Mouse (Mus musculus) kidney, adult 2 months (tissue): ENCODE data around the gene Grk6.

Experiments
- CTCF ChIP-seq: fragments of 200-500 bp; conservative IDR thresholded peaks from 2 replicates; pipeline ENCODE4 v1.5.1; 2011; ENCODE audit warnings: low read depth, mild to moderate bottlenecking, control low read depth, low read length, moderate library complexity, mixed read lengths; ENCODE audit not compliant: insufficient read depth, insufficient read length
- POLR2A ChIP-seq: fragments of 200-500 bp; IDR thresholded peaks from one replicate; pipeline ENCODE4 v1.6.1; 2011; ENCODE audit warnings: low read depth, low read length, control low read depth

DNA sequence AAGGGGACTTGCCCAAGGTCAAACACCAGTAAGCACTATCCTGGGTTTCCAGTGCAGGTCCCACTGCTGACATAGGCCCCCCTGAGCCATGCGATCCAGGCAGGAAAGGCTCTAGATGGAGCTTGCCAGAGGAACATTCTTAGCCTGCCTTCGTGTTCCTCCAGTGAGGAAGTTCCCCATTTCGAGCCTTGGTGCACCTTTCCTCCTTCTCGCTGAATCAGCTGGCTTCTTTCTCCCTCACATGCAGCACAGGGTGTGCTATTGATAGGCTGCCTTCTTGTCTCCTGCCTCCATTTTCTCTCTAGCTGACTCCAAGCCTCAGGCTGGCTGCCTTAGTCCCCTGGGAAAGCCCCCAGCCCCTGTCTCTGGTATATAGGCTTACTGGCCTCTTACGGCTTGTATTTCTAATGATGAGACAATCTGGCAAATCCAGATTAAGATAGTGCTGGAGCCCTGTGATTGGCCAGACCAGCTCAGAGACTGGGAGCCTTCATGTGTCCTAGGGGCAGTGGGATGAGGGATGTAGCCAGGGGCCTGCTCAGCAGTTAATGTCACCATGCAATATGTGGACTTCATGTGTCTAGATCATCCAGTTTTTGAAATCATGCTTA lies 21.1 kb downstream of the Grk6 start:
- no peak for TF ChIP-seq POLR2A
- TF ChIP-seq CTCF = no peak
